Mouse (Mus musculus) bone marrow macrophage, adult 2 months (primary cell): Measurements from ENCODE around the gene Pde3a.

Source experiments
- CTCF ChIP-seq: IDR thresholded peaks from 2 replicates; pipeline ENCODE4 v1.5.1; 2012; ENCODE audit warnings: low read depth, mild to moderate bottlenecking, low read length, moderate library complexity
- POLR2A ChIP-seq: IDR thresholded peaks from 2 replicates; pipeline ENCODE4 v1.6.1; 2012; ENCODE audit warnings: mild to moderate bottlenecking, low read depth, low read length, borderline replicate concordance

- TF ChIP-seq CTCF = no peak
- no peak for TF ChIP-seq POLR2A
These were observed 98.8 kb downstream of the Pde3a start for GRCm38 (mm10) chr6:141347870-141348269.
